Mouse (Mus musculus): ENCODE results near the gene Zbtb26. TPM values are rescaled to one million over a fixed set of nuclear protein-coding genes. Genes with fewer than 3 reads are reported as not detected.

The Zbtb26 gene
- total RNA-seq, 2 experiments from 2014 or later: 4.5 to 5.1 TPM

Other genes starting within 250 kb of the Zbtb26 start
- not detected for gene Olfr366, start 231.6 kb downstream of the Zbtb26 start, total RNA-seq (2021)
- gene Olfr368, start 116.6 kb downstream of the Zbtb26 start, total RNA-seq (2021): not detected
- gene Pdcl, start 83.8 kb downstream of the Zbtb26 start, total RNA-seq (2021): 10 to 100 TPM; 29.1 to 33.5 TPM
- 10 to 100 TPM; 47.7 to 50.2 TPM for gene Rc3h2, start 20.2 kb downstream of the Zbtb26 start, total RNA-seq (2021)
- gene Zbtb6, start within 50 bp of the Zbtb26 start, total RNA-seq (2021): 1 to 10 TPM; 6.0 to 6.2 TPM
- gene Rabgap1, start 144 bp upstream of the Zbtb26 start, total RNA-seq (2021): 10 to 100 TPM; 45.9 to 56.7 TPM
- gene Gpr21, start 73.2 kb upstream of the Zbtb26 start, total RNA-seq (2021): 1 to 10 TPM; 1.3 to 1.5 TPM